Mouse (Mus musculus): ENCODE measurements at regions not wholly inside any gene's neighbourhood (a gene's known extent, or its start where the extent isn't known, plus 50 kb on each side); places are given as distances from the start of the nearest gene placed in this dataset.

DNA sequence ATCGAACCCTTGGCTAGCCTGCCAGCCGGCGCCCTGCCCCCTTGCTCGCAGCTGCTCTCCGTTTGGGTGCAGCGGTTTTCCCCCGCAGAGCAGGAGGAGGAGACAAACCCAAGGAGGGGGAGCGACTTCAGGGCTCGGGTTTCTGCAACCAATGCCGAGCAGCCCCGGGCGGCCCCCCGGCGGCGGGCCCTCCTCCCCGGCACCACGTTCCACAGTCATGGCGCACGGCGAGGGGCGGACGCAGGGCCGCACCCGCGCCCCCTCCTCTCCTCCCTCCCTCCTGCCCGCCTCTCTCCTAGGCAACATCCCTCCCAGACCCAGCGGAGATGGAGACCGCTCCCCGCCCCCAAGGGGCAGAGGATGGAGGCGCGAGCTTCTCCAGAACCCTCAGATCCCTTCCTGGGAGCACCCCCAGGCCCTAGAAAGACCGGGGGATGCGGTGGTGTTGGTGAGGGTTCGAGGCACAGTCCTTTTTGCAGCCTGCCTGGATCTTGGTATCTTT lies 129.4 kb upstream of the Ubr2 start (continued):
- TF ChIP-seq USF2 (conservative IDR thresholded peaks at IDR 0.05; ENCODE audit: low read depth, low read length) (no peak), USF1 (IDR thresholded peaks at IDR 0.05; ENCODE audit: low read depth, low read length) (no peak)

DNA sequence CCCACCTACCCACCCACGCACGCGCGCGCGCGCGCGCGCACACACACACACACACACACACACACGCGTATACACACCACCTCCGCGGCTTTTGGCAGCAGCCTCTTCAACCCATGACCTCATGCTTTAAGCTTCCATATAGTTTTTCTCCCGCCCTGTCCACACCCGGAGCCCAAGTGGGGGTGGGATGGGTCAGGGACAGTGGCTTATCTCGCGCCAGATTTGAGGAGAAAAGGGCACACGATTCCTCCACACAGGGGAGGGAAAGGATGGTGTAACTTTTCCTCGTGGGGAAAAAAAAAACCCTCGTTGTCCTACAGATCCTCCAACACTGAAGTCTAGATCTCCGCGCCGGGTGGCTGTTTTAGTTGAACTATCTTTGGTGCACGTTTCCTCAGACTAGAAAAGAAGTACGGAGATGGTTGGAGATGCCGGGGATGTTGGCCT lies 128.8 kb upstream of the Ubr2 start:
- no peak for DNase-seq (ENCODE audit: extremely low read depth)
- Histone ChIP-seq H3K4me1 (ENCODE audit: control insufficient read depth in 1 of 2, insufficient read depth in 2 of 2) (peaks cover 0 to 36% of the 10 kb centered on the region in 2 experiments; a peak in 2 of 4 replicates), H3K36me3 (replicated peaks in 1 of 2; ENCODE audit: control insufficient read depth in 1 of 2, insufficient read depth in 1 of 2, low read length in 1 of 2) (no peaks in the 10 kb centered on the region), H3K9ac (ENCODE audit: insufficient read depth, low read depth) (no peak overlapping the region), H3K4me2 (ENCODE audit: insufficient read depth, low read depth, poor library complexity, severe bottlenecking) (peak overlapping the region; percentile 100), H3K4me3 (replicated peaks in 1 of 3; ENCODE audit: low read depth in 2 of 3, low read length in 2 of 3, poor library complexity in 1 of 3) (no peak overlapping the region), H3K79me2 (replicated peaks; ENCODE audit: control insufficient read depth, extremely low read depth, insufficient read depth, poor library complexity, severe bottlenecking) (no peaks in the 10 kb centered on the region), H3K27ac (ENCODE audit: insufficient read depth, low read depth) (no peak overlapping the region), H3K9me3 (replicated peaks; ENCODE audit: low read length) (no peaks in the 10 kb centered on the region), H3K27me3 (replicated peaks) (no peaks in the 10 kb centered on the region)
- in situ Hi-C loops (cut with MboI; ENCODE audit: low pct_ligation_motif_present, low pct_unique_long_range_greater_than_20kb, low sequenced_read_pairs): no loop called here
- dilution Hi-C loops (cut with MboI; ENCODE audit: extremely low pct_ligation_motif_present, extremely low pct_unique_long_range_greater_than_20kb, low sequenced_read_pairs): no loop called here
- no peak for TF ChIP-seq POLR2A (IDR thresholded peaks at IDR 0.05; ENCODE audit: low read depth, low read length)
- no peak for TF ChIP-seq JUN (IDR thresholded peaks at IDR 0.05; ENCODE audit: insufficient read depth, low read depth, low read length)
- TF ChIP-seq TBP (conservative IDR thresholded peaks at IDR 0.05; ENCODE audit: low read depth, low read length): no peak
- no peak for TF ChIP-seq UBTF (IDR thresholded peaks at IDR 0.05; ENCODE audit: low read depth, low read length)
- TF ChIP-seq NRF1 (IDR thresholded peaks at IDR 0.05; ENCODE audit: low read depth, low read length): no peak
- TF ChIP-seq CTCF (conservative IDR thresholded peaks at IDR 0.05 in 1 of 2, IDR thresholded peaks at IDR 0.05 in 1 of 2; ENCODE audit: low read depth in 2 of 2, low read length in 2 of 2): no peak
- no peak for TF ChIP-seq MEF2A (IDR thresholded peaks at IDR 0.05; ENCODE audit: borderline replicate concordance, low read depth, low read length)
- no peak for TF ChIP-seq USF1 (IDR thresholded peaks at IDR 0.05; ENCODE audit: low read depth, low read length)

DNA sequence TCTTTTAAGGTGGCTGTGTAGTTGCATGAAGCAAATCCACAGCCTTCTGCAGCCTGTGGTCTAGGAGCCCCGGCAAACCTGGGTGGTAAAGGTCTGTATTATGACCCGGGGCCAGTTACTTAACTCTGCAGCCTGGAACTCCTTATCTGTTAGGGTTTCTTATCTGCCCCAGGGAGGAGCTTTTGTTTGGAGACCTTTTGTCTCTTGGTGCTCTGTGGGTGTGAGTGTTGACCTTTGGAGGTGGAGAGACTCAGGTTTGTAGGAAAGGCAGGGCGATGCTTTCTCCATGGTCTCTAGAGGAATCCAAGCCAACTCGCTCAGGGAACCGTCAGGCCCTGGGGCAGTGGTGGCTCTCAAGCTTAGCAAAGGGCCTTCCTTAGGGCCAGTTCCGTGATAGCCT lies 127.8 kb upstream of the Ubr2 start:
- in situ Hi-C loops (cut with MboI; ENCODE audit: low pct_ligation_motif_present, low pct_unique_long_range_greater_than_20kb, low sequenced_read_pairs): no loop called here
- no peak for TF ChIP-seq ZKSCAN1 (IDR thresholded peaks at IDR 0.05; ENCODE audit: borderline replicate concordance, low read depth, low read length)
- no peak for TF ChIP-seq SMC3 (IDR thresholded peaks at IDR 0.05; ENCODE audit: low read depth, low read length)
- TF ChIP-seq NRF1 (IDR thresholded peaks at IDR 0.05; ENCODE audit: low read depth, low read length): no peak
- TF ChIP-seq HCFC1 (IDR thresholded peaks at IDR 0.05; ENCODE audit: low read depth, low read length): no peak
- Histone ChIP-seq H3K4me2 (ENCODE audit: insufficient read depth, low read depth, poor library complexity, severe bottlenecking) (no peak overlapping the region), H3K4me1 (ENCODE audit: control insufficient read depth in 1 of 2, insufficient read depth in 2 of 2) (peaks cover 0 to 26% of the 10 kb centered on the region in 2 experiments; a peak in 2 of 4 replicates), H3K79me2 (replicated peaks; ENCODE audit: control insufficient read depth, extremely low read depth, insufficient read depth, poor library complexity, severe bottlenecking) (no peaks in the 10 kb centered on the region), H3K36me3 (replicated peaks in 1 of 2; ENCODE audit: control insufficient read depth in 1 of 2, insufficient read depth in 1 of 2, low read length in 1 of 2) (no peaks in the 10 kb centered on the region), H3K9ac (ENCODE audit: insufficient read depth, low read depth) (no peak overlapping the region), H3K4me3 (replicated peaks in 1 of 3; ENCODE audit: low read depth in 2 of 3, low read length in 2 of 3, poor library complexity in 1 of 3) (no peak overlapping the region), H3K27me3 (replicated peaks) (no peaks in the 10 kb centered on the region), H3K27ac (ENCODE audit: insufficient read depth, low read depth) (no peak overlapping the region), H3K9me3 (replicated peaks; ENCODE audit: low read length) (no peaks in the 10 kb centered on the region)
- no peak for DNase-seq (ENCODE audit: extremely low read depth)
- dilution Hi-C loops (cut with MboI; ENCODE audit: extremely low pct_ligation_motif_present, extremely low pct_unique_long_range_greater_than_20kb, low sequenced_read_pairs): no loop called here

Data from CH12.LX (cell line).